Mouse (Mus musculus) forebrain, embryonic 14.5 days (tissue): ENCODE results near the gene Foxs1. TPM values are rescaled to one million over a fixed set of nuclear protein-coding genes. Genes with fewer than 3 reads are reported as not detected.

Experiments used
- ATAC-seq: fragments of 200-750 bp; cut with Nextera tagmentation; 2 replicates; pipeline ENCODE4 v1.8.0; 2017; ENCODE audit warnings: mild to moderate bottlenecking, moderate library complexity
- DNase-seq: peaks from one replicate; pipeline ENCODE4 v3.0.0-alpha.2; 2015; ENCODE audit warnings: low spot score
- H3K27ac ChIP-seq: fragments of 300-500 bp; sonication (generic); 2 replicates; pipeline ENCODE4 v1.5.1; 2014; ENCODE audit warnings: low read depth, mild to moderate bottlenecking, control low read depth, low read length, moderate library complexity
- H3K27me3 ChIP-seq: fragments of 300-500 bp; sonication (generic); replicated peaks from 2 replicates; pipeline ENCODE4 v1.6.1; 2014; ENCODE audit warnings: low read length, control low read depth, mixed read lengths; ENCODE audit not compliant: control insufficient read depth, insufficient read depth
- H3K36me3 ChIP-seq: fragments of 300-500 bp; sonication (generic); 2 replicates; pipeline ENCODE4 v1.6.1; 2014; ENCODE audit warnings: low read length, control low read depth; ENCODE audit not compliant: control insufficient read depth, insufficient read depth
- H3K4me1 ChIP-seq: fragments of 300-500 bp; sonication (generic); 2 replicates; pipeline ENCODE4 v1.6.1; 2014; ENCODE audit warnings: antibody characterized with exemption, low read length, control low read depth; ENCODE audit not compliant: control insufficient read depth, insufficient read depth
- H3K4me2 ChIP-seq: fragments of 300-500 bp; sonication (generic); 2 replicates; pipeline ENCODE4 v1.6.1; 2014; ENCODE audit warnings: mild to moderate bottlenecking, control low read depth, low read length
- H3K4me3 ChIP-seq: fragments of 300-500 bp; sonication (generic); 2 replicates; pipeline ENCODE4 v1.5.1; 2014; ENCODE audit warnings: low read depth, low read length, control low read depth
- H3K9ac ChIP-seq: fragments of 300-500 bp; sonication (generic); 2 replicates; pipeline ENCODE4 v1.6.1; 2014; ENCODE audit warnings: mild to moderate bottlenecking, low read length, control low read depth, moderate library complexity
- H3K9me3 ChIP-seq: fragments of 300-500 bp; sonication (generic); replicated peaks from 2 replicates; pipeline ENCODE4 v1.6.1; 2016; ENCODE audit warnings: low read length, control low read depth, mixed read lengths; ENCODE audit not compliant: control insufficient read depth
- WGBS: fragments of 180-500 bp; shearing (Covaris S2); extraction: QIAGEN DNeasy Blood & Tissue Kit; methylation state at CpG from one replicate; pipeline ENCODE4 v1.1.7; 2014; 5-methylcytosine and 5-hydroxymethylcytosine counted together
- polyA plus RNA-seq: library from polyadenylated mRNA; unstranded; fragments of >200 nt; fragmentation: Nextera tagmentation; extraction: Ambion mirVana; gene quantifications from 2 replicates; pipeline ENCODE4 v1.2.1, GENCODE M21; 2014

The Foxs1 gene
- polyA plus RNA-seq: 4.0 TPM in 2 replicates

DNA sequence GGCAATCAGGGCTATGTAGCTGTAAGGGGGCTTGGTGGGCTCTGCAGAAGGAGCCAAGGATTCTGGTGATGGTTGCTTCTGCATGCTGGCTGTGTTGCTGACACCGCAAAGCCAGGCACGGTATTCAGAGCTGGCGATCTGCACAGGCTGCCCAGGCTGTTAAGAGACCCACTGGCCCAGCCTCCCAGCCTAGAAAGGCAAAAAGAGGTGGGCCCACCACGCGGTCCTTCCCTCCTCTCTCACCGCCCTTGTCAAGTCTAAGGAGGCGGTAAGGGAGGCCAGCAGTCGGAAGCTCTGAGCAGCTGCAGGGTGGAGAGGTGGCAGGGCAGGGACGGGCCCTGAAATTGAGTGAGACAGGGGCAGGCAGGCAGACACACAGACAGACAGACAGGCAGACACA, at the start of gene Foxs1:
Gene Foxs1, minus strand, starts transcription at position 161 of the 400 bp plus-strand sequence.
- Histone ChIP-seq H3K4me1 (no peaks in the 10 kb centered on the region), H3K4me2 (no peak within 1 kb of the TSS), H3K27ac (no peak within 1 kb of the TSS), H3K9ac (no peak within 1 kb of the TSS), H3K36me3 (no peaks in the 10 kb centered on the region), H3K9me3 (no peaks in the 10 kb centered on the region), H3K27me3 (no peaks in the 10 kb centered on the region), H3K4me3 (no peak within 1 kb of the TSS)
- 47% methylated on average over 9 of the region's 9 CpGs for WGBS
- DNase-seq (no peak), ATAC-seq (no peak)

DNA sequence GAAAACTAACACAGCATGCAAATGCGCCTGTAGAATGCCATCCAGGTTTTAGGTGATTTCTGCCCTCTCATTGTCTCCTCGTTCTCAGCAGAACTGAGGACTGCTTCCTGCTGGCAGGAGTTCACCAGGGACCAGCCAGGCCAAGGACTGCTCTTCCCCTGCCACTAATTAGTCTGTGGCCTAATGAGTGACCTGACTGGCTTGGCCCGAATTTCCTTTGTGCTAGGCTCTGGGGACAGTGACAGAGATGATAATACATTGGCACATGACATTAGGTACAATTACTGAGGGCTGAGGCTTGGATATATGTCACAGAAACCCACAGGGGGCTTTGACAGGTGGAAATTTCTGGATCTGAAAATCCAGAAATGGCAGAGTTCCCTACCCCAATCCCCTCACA, 44.0 kb upstream of the Foxs1 start:
- WGBS: 41% methylated on average over 3 of the region's 3 CpGs
- no peaks in the 10 kb centered on the region for H3K9me3 ChIP-seq
- DNase-seq (no peak), ATAC-seq (no peak)
- H3K4me1 ChIP-seq: no peaks in the 10 kb centered on the region
- H3K4me3 ChIP-seq: no peak overlapping the region
- H3K9ac ChIP-seq: no peak overlapping the region
- H3K27ac ChIP-seq: no peak overlapping the region
- no peak overlapping the region for H3K4me2 ChIP-seq
- H3K36me3 ChIP-seq: no peaks in the 10 kb centered on the region
- H3K27me3 ChIP-seq: no peaks in the 10 kb centered on the region

- Histone ChIP-seq H3K9ac (no peak overlapping the region), H3K36me3 (no peaks in the 10 kb centered on the region), H3K4me3 (no peak overlapping the region), H3K27me3 (no peaks in the 10 kb centered on the region), H3K27ac (no peak overlapping the region), H3K4me1 (no peaks in the 10 kb centered on the region), H3K9me3 (no peaks in the 10 kb centered on the region), H3K4me2 (no peak overlapping the region)
- 77% methylated on average over 4 of the region's 4 CpGs for WGBS
- no peak for DNase-seq
- no peak for ATAC-seq
These were observed 32.5 kb upstream of the Foxs1 start for GRCm38 (mm10) chr2:152965555-152965954.

- Histone ChIP-seq H3K27me3 (no peaks in the 10 kb centered on the region), H3K4me3 (peak within 1 kb of the TSS; percentile 38), H3K9ac (peak within 1 kb of the TSS; percentile 59; the same call in 1 of the 2 replicates), H3K4me2 (peak within 1 kb of the TSS; percentile 61), H3K27ac (no peak within 1 kb of the TSS), H3K9me3 (no peaks in the 10 kb centered on the region), H3K4me1 (no peaks in the 10 kb centered on the region), H3K36me3 (no peaks in the 10 kb centered on the region)
- ATAC-seq: peak; percentile 98
- under 1% methylated on average over 34 of the region's 34 CpGs for WGBS
- DNase-seq: peak; percentile 96
These were observed 29.2 kb upstream of the Foxs1 start, which contains the start of gene Ttll9 for GRCm38 (mm10) chr2:152962091-152962793. Gene Ttll9 (plus strand): TSS chr2:152962485.

GRCm38 (mm10) chr2:152958116-152958515, 25.1 kb upstream of the Foxs1 start:
- WGBS: 70% methylated on average over 3 of the region's 3 CpGs
- Histone ChIP-seq H3K4me1 (no peaks in the 10 kb centered on the region), H3K9me3 (no peaks in the 10 kb centered on the region), H3K4me3 (no peak overlapping the region), H3K4me2 (no peak overlapping the region), H3K36me3 (no peaks in the 10 kb centered on the region), H3K27me3 (no peaks in the 10 kb centered on the region; the same call in 1 of the 2 replicates), H3K27ac (no peak overlapping the region), H3K9ac (no peak overlapping the region)
- ATAC-seq (no peak), DNase-seq (no peak)

DNA sequence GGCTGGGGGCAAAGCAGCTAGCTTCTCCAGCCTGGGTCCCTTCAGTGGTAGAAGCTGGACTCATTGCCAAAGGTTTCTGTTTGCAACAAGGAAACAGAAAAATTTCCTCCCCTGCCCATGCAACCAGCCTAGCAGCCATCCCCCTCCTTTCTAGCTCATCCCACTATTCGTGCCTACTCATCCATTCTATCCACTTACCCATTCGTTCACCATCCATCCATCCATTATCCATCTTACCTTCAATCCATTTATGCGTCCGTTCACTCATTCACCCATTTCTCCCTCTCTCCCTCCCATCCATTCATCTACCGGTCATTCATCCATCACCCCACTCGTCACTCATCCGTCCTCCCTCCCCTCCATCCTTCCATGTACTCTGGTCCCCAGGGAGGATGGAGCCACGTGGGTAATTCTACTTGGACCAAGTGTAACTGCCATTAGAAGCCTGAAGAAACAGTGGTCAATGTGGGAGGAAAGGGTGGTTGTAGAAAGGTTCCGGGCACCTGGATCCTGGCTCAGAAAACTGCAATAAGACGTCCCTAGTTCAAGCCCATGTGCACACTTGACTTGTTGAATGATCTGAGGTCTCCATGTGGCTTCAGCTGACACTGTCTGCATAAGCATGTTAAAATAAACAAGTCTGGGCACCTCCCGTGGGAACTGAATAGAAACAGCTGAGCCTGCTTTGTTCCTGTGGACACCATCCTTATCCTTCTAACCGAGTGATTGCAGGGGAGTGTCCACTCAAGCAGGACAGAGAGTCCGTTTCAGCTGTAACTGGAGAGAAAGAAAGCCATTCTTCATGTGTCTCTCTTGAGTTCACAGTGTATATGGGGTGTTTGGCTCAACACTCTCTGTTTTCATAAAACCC, 19.1 kb upstream of the Foxs1 start:
- Histone ChIP-seq H3K9me3 (no peaks in the 10 kb centered on the region), H3K4me3 (peak overlapping the region; percentile 71), H3K4me2 (peak overlapping the region; percentile 90), H3K4me1 (peaks cover 4% of the 10 kb centered on the region; the same call in 1 of the 2 replicates), H3K36me3 (no peaks in the 10 kb centered on the region), H3K27ac (peak overlapping the region; percentile 44; the same call in 1 of the 2 replicates), H3K9ac (peak overlapping the region; percentile 84), H3K27me3 (no peaks in the 10 kb centered on the region; the same call in 1 of the 2 replicates)
- ATAC-seq (peak; percentile 15; the same call in 1 of the 2 replicates), DNase-seq (no peak)
- WGBS: 14% methylated on average over 13 of the region's 13 CpGs

GRCm38 (mm10) chr2:152951065-152951849, 18.2 kb upstream of the Foxs1 start, which contains the start of gene Dusp15:
Gene Dusp15 (minus strand): TSS chr2:152951698.
- Histone ChIP-seq H3K9me3 (no peaks in the 10 kb centered on the region), H3K4me2 (peak within 1 kb of the TSS; percentile 90), H3K27ac (peak within 1 kb of the TSS; percentile 44; the same call in 1 of the 2 replicates), H3K9ac (peak within 1 kb of the TSS; percentile 84), H3K4me1 (peaks cover 4% of the 10 kb centered on the region; the same call in 1 of the 2 replicates), H3K27me3 (no peaks in the 10 kb centered on the region; the same call in 1 of the 2 replicates), H3K36me3 (no peaks in the 10 kb centered on the region), H3K4me3 (peak within 1 kb of the TSS; percentile 71)
- DNase-seq (peak; percentile 75), ATAC-seq (peak; percentile 83)
- 1% methylated on average over 38 of the region's 54 CpGs for WGBS

DNA sequence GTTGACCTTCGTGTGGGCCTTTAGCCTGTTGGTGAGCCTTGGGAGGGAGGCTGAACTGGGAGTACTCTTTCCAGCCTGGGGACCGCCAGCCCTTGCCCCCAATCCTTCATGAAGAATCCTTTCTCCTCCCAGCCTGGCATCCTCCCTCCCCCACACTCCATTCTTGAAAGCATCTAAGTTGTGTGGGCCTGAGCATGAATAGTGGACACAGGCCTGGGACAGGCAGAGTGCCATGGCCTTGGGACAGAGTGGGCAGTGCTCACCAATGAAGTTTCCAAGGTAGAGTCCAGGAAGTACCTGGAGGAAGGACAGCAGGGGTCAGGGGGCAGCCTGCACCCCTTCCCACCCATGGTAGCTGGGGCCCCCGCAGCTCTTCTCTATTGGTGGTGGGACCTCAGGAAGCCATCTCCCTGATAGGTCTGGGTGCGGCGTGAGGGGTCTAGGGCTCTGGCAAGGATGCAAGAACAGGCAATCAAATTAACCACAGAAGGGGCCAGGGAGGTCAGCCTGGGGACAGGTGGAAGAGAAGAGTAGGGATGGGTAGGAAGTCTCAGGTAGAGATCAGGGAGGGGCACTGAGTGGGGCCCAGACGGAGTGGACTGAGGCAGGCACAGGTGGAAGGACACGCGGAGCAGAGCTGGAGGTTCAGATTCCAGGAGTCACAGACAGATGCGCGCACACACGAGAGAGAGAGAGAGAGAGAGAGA, 17.5 kb upstream of the Foxs1 start:
- H3K36me3 ChIP-seq: no peaks in the 10 kb centered on the region
- H3K4me2 ChIP-seq: peak overlapping the region; percentile 90
- no peaks in the 10 kb centered on the region for H3K9me3 ChIP-seq
- peak overlapping the region; percentile 71 for H3K4me3 ChIP-seq
- peaks cover 4% of the 10 kb centered on the region; the same call in 1 of the 2 replicates for H3K4me1 ChIP-seq
- ATAC-seq (no peak), DNase-seq (no peak)
- 41% methylated on average over 11 of the region's 11 CpGs for WGBS
- H3K27me3 ChIP-seq: peaks cover 3% of the 10 kb centered on the region; the same call in 1 of the 2 replicates
- peak overlapping the region; percentile 84; the same call in 1 of the 2 replicates for H3K9ac ChIP-seq
- no peak overlapping the region for H3K27ac ChIP-seq
